ENCODE assay signal across 24 mouse cellular contexts in the genomic region with DNA sequence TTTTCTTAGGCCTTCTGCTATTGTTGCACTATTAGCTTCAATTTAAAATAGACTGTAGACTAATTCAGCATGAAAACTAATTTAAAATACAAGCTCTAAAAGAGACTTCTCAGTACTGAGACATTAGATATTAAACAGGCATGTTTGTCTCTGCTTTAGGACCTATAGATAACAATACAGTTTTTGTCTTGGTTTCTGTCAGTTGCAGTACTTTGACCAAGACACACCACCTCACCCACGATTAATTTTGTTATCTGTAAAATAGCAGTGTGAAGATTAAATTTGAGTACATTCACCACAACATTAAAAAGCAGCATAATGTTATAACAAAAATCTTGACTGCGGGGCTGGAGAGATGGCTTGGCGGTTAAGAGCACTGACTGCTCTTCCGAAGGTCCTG. TPM values are rescaled to one million over a fixed set of nuclear protein-coding genes. Genes with fewer than 3 reads are reported as not detected.
A peak's percentile ranks its signal among the peaks of the same experiment; 100 is the strongest.
DNase-seq lines count a peak whose midpoint lies in the region; ATAC-seq and TF ChIP-seq lines count a peak whose summit lies in the region.
"Had no signal": no experiment of that assay in that cellular context is flagged by ENCODE, and none has a peak within 500 bp of the region (broad histone marks: within the 10 kb centered on the region; RNA-seq: fewer than 3 reads in every experiment).

No protein-coding gene starts in this region.

- no peaks in the 10 kb centered on the region; a peak in 1 of 4 replicates for H3K4me1 ChIP-seq in liver, embryonic 14.5 days (replicated peaks; ENCODE audit: control insufficient read depth in 2 of 2, insufficient read depth in 2 of 2, low read length in 1 of 2)
- peaks cover 6% of the 10 kb centered on the region for H3K4me1 ChIP-seq in liver, embryonic 12.5 days
- H3K4me1 ChIP-seq in MEL (ENCODE audit: control insufficient read depth in 1 of 2, insufficient read depth in 2 of 2, low read length in 2 of 2), result peaks cover 0 to 11% of the 10 kb centered on the region in 2 experiments; a peak in 3 of 4 replicates
- H3K4me1 ChIP-seq: embryonic facial prominence, embryonic 10.5 days; embryonic facial prominence, embryonic 12.5 days; forebrain, embryonic 13.5 days had no signal

- no peaks in the 10 kb centered on the region for H3K27me3 ChIP-seq in liver, embryonic 14.5 days (ENCODE audit: control insufficient read depth, insufficient read depth, low read length)
- H3K27me3 ChIP-seq in liver, embryonic 12.5 days (replicated peaks), result no peaks in the 10 kb centered on the region
- no peaks in the 10 kb centered on the region for H3K27me3 ChIP-seq in MEL (ENCODE audit: control insufficient read depth in 1 of 2, insufficient read depth in 2 of 2, low read length in 2 of 2)
- H3K27me3 ChIP-seq: CH12.LX; embryonic facial prominence, embryonic 12.5 days; forebrain, embryonic 13.5 days; Patski had no signal

- TF ChIP-seq EP300 in liver, embryonic 14.5 days (IDR thresholded peaks at IDR 0.05; ENCODE audit: low read depth), result 0 out of 2 replicates have a peak, but pooled peaks have one; percentile 13
- peak; percentile 63 to 66 for TF ChIP-seq EP300 in MEL (IDR thresholded peaks at IDR 0.05; ENCODE audit: low read depth in 1 of 2, low read length in 2 of 2)

- 60% methylated on average over 4 of the region's 4 CpGs for WGBS in liver, embryonic 14.5 days (ENCODE audit: insufficient replicate concordance)
- WGBS in liver, embryonic 12.5 days (ENCODE audit: insufficient replicate concordance), result 74% methylated on average over 4 of the region's 4 CpGs

- H3K4me3 ChIP-seq in liver, embryonic 14.5 days (ENCODE audit: insufficient read depth in 1 of 2, low read depth in 2 of 2, low read length in 2 of 2), result no peak overlapping the region
- H3K4me3 ChIP-seq in liver, embryonic 12.5 days, result no peak overlapping the region
- H3K4me3 ChIP-seq in MEL (ENCODE audit: control insufficient read depth in 1 of 2, insufficient read depth in 1 of 2, low read depth in 2 of 2, low read length in 2 of 2), result peak overlapping the region in 1 of 2 experiments; percentile 1; a peak in 1 of 4 replicates
- H3K4me3 ChIP-seq: embryonic facial prominence, embryonic 10.5 days; embryonic facial prominence, embryonic 12.5 days; forebrain, embryonic 13.5 days had no signal

- no peaks in the 10 kb centered on the region; the same call in 1 of the 2 replicates for H3K36me3 ChIP-seq in liver, embryonic 14.5 days (replicated peaks; ENCODE audit: control insufficient read depth, insufficient read depth, low read depth)
- peaks cover 20% of the 10 kb centered on the region for H3K36me3 ChIP-seq in liver, embryonic 12.5 days
- peaks cover 2 to 12% of the 10 kb centered on the region in 2 experiments for H3K36me3 ChIP-seq in MEL (ENCODE audit: control insufficient read depth in 1 of 2, insufficient read depth in 2 of 2, low read length in 2 of 2)

- no peak overlapping the region for H3K4me2 ChIP-seq in liver, embryonic 14.5 days (ENCODE audit: low read depth)
- H3K4me2 ChIP-seq in liver, embryonic 12.5 days, result no peak overlapping the region
- H3K4me2 ChIP-seq: embryonic facial prominence, embryonic 12.5 days; forebrain, embryonic 13.5 days had no signal

- TF ChIP-seq CTCF in liver, embryonic 14.5 days (IDR thresholded peaks at IDR 0.05; ENCODE audit: low read depth), result no peak
- no peak for TF ChIP-seq CTCF in MEL (IDR thresholded peaks at IDR 0.05 in 2 of 3, conservative IDR thresholded peaks at IDR 0.05 in 1 of 3; ENCODE audit: control insufficient read depth in 1 of 3, insufficient read depth in 1 of 3, low read depth in 2 of 3, low read length in 3 of 3, poor library complexity in 1 of 3, severe bottlenecking in 1 of 3)

- H3K27ac ChIP-seq in liver, embryonic 14.5 days, result no peak overlapping the region
- no peak overlapping the region for H3K27ac ChIP-seq in liver, embryonic 12.5 days
- no peak overlapping the region for H3K27ac ChIP-seq in MEL (ENCODE audit: control insufficient read depth, low read depth, low read length)
- H3K27ac ChIP-seq: embryonic facial prominence, embryonic 10.5 days; embryonic facial prominence, embryonic 12.5 days; forebrain, embryonic 13.5 days had no signal

- H3K79me2 ChIP-seq in MEL (ENCODE audit: control insufficient read depth, insufficient read depth, low read length, poor library complexity), result no peaks in the 10 kb centered on the region; the same call in 1 of the 2 replicates

- TF ChIP-seq POLR2A in MEL (IDR thresholded peaks at IDR 0.05; ENCODE audit: control insufficient read depth in 1 of 2, insufficient read depth in 1 of 2, low read depth in 1 of 2, low read length in 2 of 2, poor library complexity in 1 of 2), result no peak

- no peak for TF ChIP-seq RAD21 in MEL (IDR thresholded peaks at IDR 0.05; ENCODE audit: low read depth, low read length)

- no peak for DNase-seq in liver, embryonic 14.5 days (ENCODE audit: low read depth in 3 of 3, low spot score in 3 of 3)
- DNase-seq in MEL (ENCODE audit: low read depth, low spot score), result no peak
- no peak for DNase-seq in kidney, postnatal 14 days
- no peak for DNase-seq in neural tube, embryonic 10.5 days (ENCODE audit: extremely low spot score, low spot score)
- DNase-seq: adrenal gland, adult 8-10 months; adrenal gland, postnatal 14 days; adrenal gland, postnatal 36 days; B cell, adult 2 months; cerebellum, adult 11-12 months; cerebellum, adult 2 months; cerebellum, adult 9-10 months; cerebellum, postnatal 10 days; cerebellum, postnatal 25 days had no signal

- H3K9ac ChIP-seq in liver, embryonic 14.5 days (replicated peaks), result no peak overlapping the region
- H3K9ac ChIP-seq in liver, embryonic 12.5 days, result no peak overlapping the region
- no peak overlapping the region for H3K9ac ChIP-seq in MEL (ENCODE audit: control insufficient read depth, low read depth, low read length, poor library complexity, severe bottlenecking)
- H3K9ac ChIP-seq: embryonic facial prominence, embryonic 12.5 days; forebrain, embryonic 13.5 days had no signal

- no peaks in the 10 kb centered on the region for H3K9me3 ChIP-seq in liver, embryonic 14.5 days (ENCODE audit: control insufficient read depth, low read length)
- H3K9me3 ChIP-seq in liver, embryonic 12.5 days (replicated peaks), result no peaks in the 10 kb centered on the region
- H3K9me3 ChIP-seq in MEL (replicated peaks; ENCODE audit: insufficient read depth, low read length), result no peaks in the 10 kb centered on the region
- H3K9me3 ChIP-seq: embryonic facial prominence, embryonic 10.5 days; embryonic facial prominence, embryonic 12.5 days; forebrain, embryonic 13.5 days; G1E had no signal

- ATAC-seq in liver, embryonic 14.5 days (ENCODE audit: insufficient read depth), result no peak
- no peak for ATAC-seq in liver, embryonic 12.5 days
- peak; percentile 46 for ATAC-seq in megakaryocyte progenitor cell, adult 5-6 weeks (replicated peaks; ENCODE audit: poor library complexity)
- ATAC-seq: activated CD4-positive, CD25-positive, alpha-beta regulatory T cell, adult 4 months; CD4-positive, CD25-positive, alpha-beta regulatory T cell, adult 4 months; forebrain, embryonic 13.5 days; forebrain, embryonic 16.5 days; Patski had no signal

RNA-seq across cellular contexts. Expression of gene Rabgap1, which starts 23.2 kb away (rescaled TPM):
- polyA plus RNA-seq in liver, embryonic 14.5 days (2012; rRNA removed), result 3.5 and 5.0 TPM in 2 replicates
- polyA plus RNA-seq in liver, embryonic 14.5 days (2014; fragmentation: Nextera tagmentation; extraction: Ambion mirVana), result 6.8 and 7.6 TPM in 2 replicates
- 13.4 and 13.9 TPM in 2 replicates for polyA plus RNA-seq in liver, embryonic 12.5 days (2016; fragmentation: Nextera tagmentation; extraction: Ambion mirVana)
- 10.5 and 12.6 TPM in 2 replicates for total RNA-seq in MEL (2012; rRNA removed)
- 10 to 100 TPM; 12.9 to 49.8 TPM for polyA plus RNA-seq in MEL (2012; ENCODE audit: insufficient read depth in 1 of 2, insufficient read length in 2 of 2, low read depth in 1 of 2, low replicate concordance in 2 of 2, missing spikeins in 1 of 2)
- 20.0 and 31.9 TPM in 2 replicates for total RNA-seq in megakaryocyte progenitor cell, adult 5-6 weeks (2015)
- 30.4 and 39.1 TPM in 2 replicates for total RNA-seq in megakaryocyte progenitor cell, adult 5-6 weeks (2017)

RNA-seq across cellular contexts. Expression of gene Zbtb6, which starts 23.3 kb away (rescaled TPM):
- polyA plus RNA-seq in liver, embryonic 14.5 days (2012; rRNA removed), result 3.0 and 3.6 TPM in 2 replicates
- 1.3 TPM in 2 replicates for polyA plus RNA-seq in liver, embryonic 14.5 days (2014; fragmentation: Nextera tagmentation; extraction: Ambion mirVana)
- 3.3 and 3.6 TPM in 2 replicates for polyA plus RNA-seq in liver, embryonic 12.5 days (2016; fragmentation: Nextera tagmentation; extraction: Ambion mirVana)
- total RNA-seq in MEL (2012; rRNA removed), result 7.4 and 8.7 TPM in 2 replicates
- polyA plus RNA-seq in MEL (2012; ENCODE audit: insufficient read depth in 1 of 2, insufficient read length in 2 of 2, low read depth in 1 of 2, low replicate concordance in 2 of 2, missing spikeins in 1 of 2), result 1 to 10 TPM in 1 of 2 experiments, not detected in 1; 5.3 TPM
- total RNA-seq in megakaryocyte progenitor cell, adult 5-6 weeks (2015), result 16.2 and 17.4 TPM in 2 replicates
- total RNA-seq in megakaryocyte progenitor cell, adult 5-6 weeks (2017), result 20.3 and 22.3 TPM in 2 replicates

RNA-seq across cellular contexts. Expression of gene Zbtb26, which starts 23.3 kb away (rescaled TPM):
- 1.5 and 1.9 TPM in 2 replicates for polyA plus RNA-seq in liver, embryonic 14.5 days (2012; rRNA removed)
- polyA plus RNA-seq in liver, embryonic 14.5 days (2014; fragmentation: Nextera tagmentation; extraction: Ambion mirVana), result 1.3 TPM in 2 replicates
- polyA plus RNA-seq in liver, embryonic 12.5 days (2016; fragmentation: Nextera tagmentation; extraction: Ambion mirVana), result 3.3 and 3.4 TPM in 2 replicates
- 4.6 and 5.0 TPM in 2 replicates for total RNA-seq in MEL (2012; rRNA removed)
- 1 to 10 TPM in 1 of 2 experiments, not detected in 1; 4.2 TPM for polyA plus RNA-seq in MEL (2012; ENCODE audit: insufficient read depth in 1 of 2, insufficient read length in 2 of 2, low read depth in 1 of 2, low replicate concordance in 2 of 2, missing spikeins in 1 of 2)
- 7.3 and 8.3 TPM in 2 replicates for total RNA-seq in megakaryocyte progenitor cell, adult 5-6 weeks (2015)
- 8.2 and 11.8 TPM in 2 replicates for total RNA-seq in megakaryocyte progenitor cell, adult 5-6 weeks (2017)

RNA-seq across cellular contexts. Expression of gene Rc3h2, which starts 43.6 kb away (rescaled TPM):
- 2.9 and 3.7 TPM in 2 replicates for polyA plus RNA-seq in liver, embryonic 14.5 days (2012; rRNA removed)
- polyA plus RNA-seq in liver, embryonic 14.5 days (2014; fragmentation: Nextera tagmentation; extraction: Ambion mirVana), result 3.0 and 3.2 TPM in 2 replicates
- 7.0 and 7.7 TPM in 2 replicates for polyA plus RNA-seq in liver, embryonic 12.5 days (2016; fragmentation: Nextera tagmentation; extraction: Ambion mirVana)
- 9.8 and 10.5 TPM in 2 replicates for total RNA-seq in MEL (2012; rRNA removed)
- 10 to 100 TPM in 1 of 2 experiments, 1 to 10 TPM in 1; 4.1 to 43.5 TPM for polyA plus RNA-seq in MEL (2012; ENCODE audit: insufficient read depth in 1 of 2, insufficient read length in 2 of 2, low read depth in 1 of 2, low replicate concordance in 2 of 2, missing spikeins in 1 of 2)
- total RNA-seq in megakaryocyte progenitor cell, adult 5-6 weeks (2015), result 28.8 and 29.9 TPM in 2 replicates
- 23.1 and 37.1 TPM in 2 replicates for total RNA-seq in megakaryocyte progenitor cell, adult 5-6 weeks (2017)

RNA-seq across cellular contexts. Expression of gene Gpr21, which starts 49.9 kb away (rescaled TPM):
- 0.04 and 0.06 TPM in 2 replicates for polyA plus RNA-seq in liver, embryonic 14.5 days (2012; rRNA removed)
- polyA plus RNA-seq in liver, embryonic 14.5 days (2014; fragmentation: Nextera tagmentation; extraction: Ambion mirVana), result not detected in 2 replicates
- polyA plus RNA-seq in liver, embryonic 12.5 days (2016; fragmentation: Nextera tagmentation; extraction: Ambion mirVana), result 0.26 and 0.28 TPM in 2 replicates
- total RNA-seq in MEL (2012; rRNA removed), result 0.16 and 0.23 TPM in 2 replicates
- polyA plus RNA-seq in MEL (2012; ENCODE audit: insufficient read depth in 1 of 2, insufficient read length in 2 of 2, low read depth in 1 of 2, low replicate concordance in 2 of 2, missing spikeins in 1 of 2), result under 1 TPM in 1 of 2 experiments, not detected in 1; 0.01 TPM
- total RNA-seq in megakaryocyte progenitor cell, adult 5-6 weeks (2015), result 1.5 and 1.7 TPM in 2 replicates
- 0.29 and 0.88 TPM in 2 replicates for total RNA-seq in megakaryocyte progenitor cell, adult 5-6 weeks (2017)
- polyA plus RNA-seq: G1E had no signal
